Mouse (Mus musculus): Measurements from ENCODE around the gene Olfr824.
"Not testable (repeated sequence)": the region's sequence is repeated elsewhere in the genome, so short reads cannot be mapped to it uniquely, and the experiment has no call there.

Olfr824 gene

GRCm38 (mm10) chr10:130129900-130130299, at the start of gene Olfr824:
Gene Olfr824, minus strand, starts transcription at chr10:130130000.
- not testable (repeated sequence) for DNase-seq

- no peak for DNase-seq
Measured at GRCm38 (mm10) chr10:130166666-130167065, 36.9 kb upstream of the Olfr824 start, which contains the start of gene Olfr825. Gene Olfr825, minus strand, starts transcription at chr10:130166766.

GRCm38 (mm10) chr10:130165196-130165595, 35.4 kb upstream of the Olfr824 start:
- no peak for DNase-seq

- DNase-seq = no peak
Measured at GRCm38 (mm10) chr10:130144121-130144520, 14.3 kb upstream of the Olfr824 start.

- not testable (repeated sequence) for DNase-seq
Measured at GRCm38 (mm10) chr10:130142481-130142880, 12.7 kb upstream of the Olfr824 start.

- DNase-seq = no peak
Measured at GRCm38 (mm10) chr10:130134811-130135210, 5.0 kb upstream of the Olfr824 start.

- DNase-seq = not testable (repeated sequence)
Measured at GRCm38 (mm10) chr10:130116045-130116444, 13.8 kb downstream of the Olfr824 start.

GRCm38 (mm10) chr10:130115283-130115682, 14.5 kb downstream of the Olfr824 start, which contains the start of gene Olfr823:
Gene Olfr823, minus strand, starts transcription at chr10:130115383.
- DNase-seq = not testable (repeated sequence)

GRCm38 (mm10) chr10:130096104-130096503, 33.7 kb downstream of the Olfr824 start:
- DNase-seq = no peak

- DNase-seq = peak in 1 of 2 experiments; percentile 5
Measured at GRCm38 (mm10) chr10:130092838-130093440, 36.9 kb downstream of the Olfr824 start.
